In genomic region chr6:60682233-60682632, GRCm38 (mm10) we compare ENCODE assay signal across 8 mouse cellular contexts.
DNase-seq lines count a peak whose midpoint lies in the region; ATAC-seq and TF ChIP-seq lines count a peak whose summit lies in the region.

No protein-coding gene starts in this region.

- no peaks in the 10 kb centered on the region for H3K4me1 ChIP-seq in stomach, postnatal 0 days (replicated peaks; ENCODE audit: control insufficient read depth, insufficient read depth)

- H3K9ac ChIP-seq in stomach, postnatal 0 days (ENCODE audit: low read length): no peak overlapping the region

- DNase-seq in heart, postnatal 10 days: peak; percentile 4 to 24
- no peak for DNase-seq in heart, adult 8-10 months (ENCODE audit: low spot score)
- peak; percentile 15 for DNase-seq in right cerebral cortex, adult 18-20 months
- no peak for DNase-seq in right cerebral cortex, postnatal 36 days (ENCODE audit: low spot score in 2 of 2)
- DNase-seq in embryo, embryonic 9.5 days (ENCODE audit: extremely low spot score): peak; percentile 12
- no peak for DNase-seq in stomach, postnatal 0 days (ENCODE audit: low spot score)
- no peak for DNase-seq in thymus, adult 18-20 months

- H3K27ac ChIP-seq in stomach, postnatal 0 days (replicated peaks): no peak overlapping the region

- intact Hi-C loops in heart, postnatal 10 days (cut with DNase I): loop anchor here (5.0 kb wide), 3 partner anchors 250 to 620 kb away; no protein-coding TSS in a partner anchor

- H3K36me3 ChIP-seq in stomach, postnatal 0 days (ENCODE audit: control insufficient read depth, insufficient read depth, low read length): no peaks in the 10 kb centered on the region

- ATAC-seq in stomach, postnatal 0 days (ENCODE audit: low FRiP score, low TSS enrichment): no peak
- ATAC-seq in activated CD4-positive, CD25-positive, alpha-beta regulatory T cell, adult 4 months: no peak

- no peaks in the 10 kb centered on the region for H3K27me3 ChIP-seq in stomach, postnatal 0 days (ENCODE audit: control insufficient read depth, insufficient read depth, low read length)

- no peak overlapping the region for H3K4me2 ChIP-seq in stomach, postnatal 0 days (replicated peaks; ENCODE audit: low read depth)

- peak; percentile 75 for TF ChIP-seq CTCF in stomach, postnatal 0 days (IDR thresholded peaks at IDR 0.05; ENCODE audit: low read depth)

- H3K9me3 ChIP-seq in stomach, postnatal 0 days (ENCODE audit: control insufficient read depth, low read length): no peaks in the 10 kb centered on the region

- H3K4me3 ChIP-seq in stomach, postnatal 0 days (ENCODE audit: low read depth, low read length): no peak overlapping the region

- no peak for TF ChIP-seq EP300 in stomach, postnatal 0 days (optimal IDR thresholded peaks at IDR 0.05)

- WGBS in stomach, postnatal 0 days: 36% methylated on average over 4 of the region's 4 CpGs

Comparison
In these comparisons a context has a peak if more than half of its experiments do, and no peak if none do; other contexts are left out.
1. DNase-seq: peak in heart, postnatal 10 days (2 of 2), right cerebral cortex, adult 18-20 months (single experiment) and embryo, embryonic 9.5 days (single experiment); none in heart, adult 8-10 months (single experiment), right cerebral cortex, postnatal 36 days (0 of 2), stomach, postnatal 0 days (single experiment) and thymus, adult 18-20 months (0 of 2).